Mouse (Mus musculus): ENCODE measurements around the gene Spata7.
"Not testable (repeated sequence)": the region's sequence is repeated elsewhere in the genome, so short reads cannot be mapped to it uniquely, and the experiment has no call there.

Spata7 gene

DNA sequence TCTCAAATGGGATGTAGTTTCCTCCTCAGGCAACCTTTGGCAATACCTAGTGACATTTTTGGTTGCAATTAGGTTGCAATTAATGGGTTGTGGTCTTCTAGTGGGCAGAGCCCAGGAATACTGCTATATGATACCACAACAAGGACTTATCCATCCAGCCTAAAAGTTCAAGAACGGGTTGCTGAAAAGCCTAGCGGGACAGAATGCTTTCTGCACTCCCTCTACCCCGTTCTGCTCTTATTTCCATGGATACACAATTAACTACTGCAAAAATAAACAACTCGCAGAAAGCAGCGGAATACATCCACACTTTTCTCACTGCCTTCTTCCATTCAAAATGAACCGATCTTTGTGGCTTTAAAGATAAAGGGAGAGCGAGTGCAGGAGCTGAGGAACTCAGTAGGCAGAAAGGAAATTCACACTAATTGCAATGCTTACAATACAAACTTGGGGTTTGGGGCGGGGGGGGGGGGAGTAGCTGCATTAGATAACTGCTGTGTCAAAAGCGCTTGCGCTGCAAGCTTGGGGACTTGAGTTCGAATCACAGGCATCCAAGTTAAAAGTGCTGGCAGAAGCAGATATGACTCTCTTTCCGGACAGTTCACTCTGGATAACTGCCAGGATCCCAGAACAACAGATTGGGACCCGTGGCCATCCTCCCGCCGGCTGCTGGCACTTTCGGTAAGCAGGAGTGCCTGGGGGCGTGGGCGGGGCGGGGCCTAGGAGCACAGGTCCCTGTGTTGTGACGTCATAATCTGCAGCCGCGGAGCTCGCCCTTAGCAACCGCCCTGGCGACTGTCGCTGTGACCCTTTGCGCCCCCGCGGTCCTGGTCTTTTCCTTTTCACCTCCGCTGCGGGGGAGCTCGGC lies at the start of gene Spata7:
TSS of gene Spata7 (plus strand) at position 766 of the 868 bp plus-strand sequence.
- DNase-seq, result peak; percentile 83

DNA sequence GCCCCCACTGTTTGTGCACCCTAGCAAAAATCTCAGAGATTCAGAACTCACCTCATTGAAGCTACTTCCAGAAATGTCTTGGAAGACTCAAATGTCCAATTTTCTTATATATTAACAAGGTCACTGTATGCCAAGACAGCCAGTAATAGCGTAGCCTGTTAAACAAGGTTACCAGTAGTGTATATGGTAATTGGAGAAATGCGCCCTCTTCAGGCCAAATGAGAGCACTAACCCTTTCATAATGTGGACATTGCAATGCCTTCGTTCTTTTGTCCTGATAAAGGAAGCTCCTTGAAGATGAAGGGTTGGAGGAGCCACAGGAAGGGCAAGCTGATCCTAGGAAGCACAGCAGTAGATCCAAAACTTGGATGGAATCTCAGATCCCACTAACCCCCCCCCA lies 42.7 kb upstream of the Spata7 start:
- no peak for DNase-seq

DNA sequence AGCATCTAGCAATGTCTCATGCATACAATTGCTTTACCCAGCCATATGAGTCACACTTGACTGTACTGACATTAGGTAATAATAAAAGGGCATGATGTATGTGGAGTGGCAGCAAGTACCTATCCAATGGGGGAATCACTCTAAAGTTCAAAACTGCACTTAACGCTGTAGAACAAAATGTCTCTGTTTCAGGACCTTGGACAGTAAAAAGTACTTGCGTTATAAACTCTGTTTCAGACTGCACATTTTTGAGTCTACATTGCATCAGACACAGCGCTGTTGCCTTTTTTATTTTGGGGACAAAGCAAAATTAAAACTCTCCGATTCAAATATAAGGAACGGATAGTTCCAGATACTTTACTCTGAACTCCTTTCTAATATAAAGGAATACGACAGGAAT lies 39.4 kb upstream of the Spata7 start:
- DNase-seq, result no peak

DNA sequence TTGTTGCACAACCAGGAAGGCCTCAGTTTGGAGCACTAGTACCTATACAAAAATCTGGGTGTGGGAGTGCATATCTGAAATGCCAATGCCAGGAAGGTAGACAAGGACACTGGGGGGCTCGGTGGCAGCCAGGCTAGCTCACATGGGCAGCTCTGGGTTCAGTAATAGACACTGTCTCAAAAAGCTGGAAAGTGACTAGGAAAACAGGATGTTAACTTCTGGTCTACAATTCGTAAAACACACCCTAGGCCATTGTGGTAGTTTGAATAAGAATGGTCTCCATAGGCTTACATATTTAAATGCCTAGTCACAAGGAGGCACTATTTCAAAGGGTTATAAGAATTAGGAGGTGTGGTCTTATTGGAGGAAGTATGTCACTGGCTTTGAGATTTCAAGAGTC lies 36.9 kb upstream of the Spata7 start:
- DNase-seq, result no peak

DNA sequence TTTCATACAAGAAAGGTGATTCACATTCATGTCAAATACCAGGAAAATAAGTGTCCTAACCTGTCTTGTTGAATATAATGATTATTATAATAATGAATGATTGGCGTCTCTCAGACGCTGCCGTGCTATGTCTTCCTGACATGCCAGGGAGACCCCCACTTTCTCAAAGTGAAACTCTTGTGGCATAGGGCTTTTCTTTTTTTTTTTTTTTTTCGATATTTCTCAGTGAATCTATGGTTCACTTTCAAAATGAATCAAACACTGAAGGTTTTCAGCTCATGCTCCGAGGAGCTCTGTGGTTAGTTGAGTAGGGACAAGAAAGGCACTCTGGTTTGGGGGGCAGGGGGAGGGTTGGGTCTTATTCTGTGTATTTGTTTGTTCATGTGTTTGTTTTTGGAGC lies 27.1 kb upstream of the Spata7 start:
- DNase-seq, result no peak

DNA sequence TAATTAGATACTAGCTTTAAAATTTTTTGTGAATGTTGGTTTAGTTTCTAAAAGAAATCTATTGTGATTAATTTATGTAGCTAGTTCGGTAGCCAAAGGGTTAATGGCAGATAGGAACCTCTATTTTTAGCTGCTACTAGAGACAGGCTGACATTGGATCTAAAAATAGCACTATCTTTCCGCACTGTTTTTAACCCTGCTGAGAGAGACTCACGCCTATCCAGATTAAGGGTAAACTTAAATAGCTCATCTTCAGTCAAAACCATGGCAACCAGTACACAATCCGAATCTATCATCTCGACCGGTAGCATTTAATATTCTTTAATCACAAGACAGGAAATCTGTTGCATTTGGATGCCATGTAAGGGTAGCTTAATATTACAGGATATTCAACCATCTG lies 25.8 kb upstream of the Spata7 start:
- no peak for DNase-seq

DNA sequence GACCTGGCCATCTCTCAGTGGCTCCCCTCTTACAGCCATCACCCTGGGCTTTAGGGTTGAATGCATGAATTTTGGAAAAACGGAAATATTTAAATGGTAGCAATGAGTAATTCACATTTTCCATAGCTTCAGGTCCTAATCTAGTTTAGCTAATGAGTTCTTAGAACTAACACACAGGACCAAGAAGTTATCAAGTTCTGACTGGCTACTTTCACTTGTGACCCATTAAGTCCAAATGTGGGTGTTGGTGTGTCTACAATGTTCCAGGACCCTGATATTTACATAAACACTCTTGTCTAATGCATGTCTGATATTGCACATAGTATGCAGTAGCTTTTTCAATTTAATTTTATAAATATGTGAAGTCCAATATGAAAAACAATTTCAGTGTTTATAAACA lies 22.7 kb upstream of the Spata7 start:
- no peak for DNase-seq

DNA sequence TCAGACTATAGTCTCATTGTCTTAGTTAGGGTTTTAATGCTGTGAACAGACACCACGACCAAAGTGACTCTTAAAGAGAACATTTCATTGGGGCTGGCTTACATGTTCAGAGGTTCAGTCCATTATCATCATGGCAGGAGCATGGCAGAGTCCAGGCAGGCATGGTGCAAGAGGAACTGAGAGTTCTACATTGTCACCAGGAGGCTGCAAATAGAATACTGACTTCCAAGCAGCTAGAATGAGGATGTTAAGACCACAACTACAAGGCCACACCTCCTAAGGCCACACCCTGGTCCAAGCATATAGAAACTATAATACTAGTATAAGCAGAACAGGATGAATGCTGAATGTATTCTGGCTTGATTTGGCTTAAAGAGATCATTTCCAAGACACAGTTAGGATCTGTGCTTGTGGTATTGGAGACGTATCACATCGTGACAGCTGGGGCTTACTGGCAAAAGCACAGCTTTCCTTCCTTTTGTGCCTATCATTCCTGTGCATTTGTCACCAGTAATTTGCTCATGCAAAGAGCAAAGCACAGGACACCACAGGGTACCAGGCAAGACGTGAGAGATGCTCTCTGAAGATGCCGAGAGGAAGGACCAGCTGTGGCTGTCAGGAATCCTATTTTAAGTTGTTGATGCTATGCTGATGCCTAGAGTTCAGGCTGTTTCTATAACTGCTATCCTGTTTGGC lies 21.2 kb upstream of the Spata7 start:
- no peak for DNase-seq

DNA sequence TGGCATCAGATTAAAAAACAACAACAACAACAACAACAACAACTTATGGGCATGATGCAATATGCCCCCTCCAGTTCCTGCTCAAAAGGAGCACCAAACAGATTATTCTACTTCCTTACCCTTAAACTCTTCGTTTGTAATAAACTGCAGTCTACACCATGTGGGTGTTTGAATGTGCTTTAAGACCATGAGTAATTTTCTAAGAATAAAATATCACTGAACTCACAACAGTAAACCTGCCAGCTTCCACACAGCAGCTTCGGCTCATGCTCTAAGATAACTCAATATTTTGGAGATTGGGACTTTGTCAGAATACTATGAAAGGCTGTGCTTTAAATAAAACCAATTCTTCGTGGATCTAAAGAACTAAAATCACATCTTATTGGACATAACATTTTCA lies 17.6 kb upstream of the Spata7 start:
- DNase-seq, result no peak

DNA sequence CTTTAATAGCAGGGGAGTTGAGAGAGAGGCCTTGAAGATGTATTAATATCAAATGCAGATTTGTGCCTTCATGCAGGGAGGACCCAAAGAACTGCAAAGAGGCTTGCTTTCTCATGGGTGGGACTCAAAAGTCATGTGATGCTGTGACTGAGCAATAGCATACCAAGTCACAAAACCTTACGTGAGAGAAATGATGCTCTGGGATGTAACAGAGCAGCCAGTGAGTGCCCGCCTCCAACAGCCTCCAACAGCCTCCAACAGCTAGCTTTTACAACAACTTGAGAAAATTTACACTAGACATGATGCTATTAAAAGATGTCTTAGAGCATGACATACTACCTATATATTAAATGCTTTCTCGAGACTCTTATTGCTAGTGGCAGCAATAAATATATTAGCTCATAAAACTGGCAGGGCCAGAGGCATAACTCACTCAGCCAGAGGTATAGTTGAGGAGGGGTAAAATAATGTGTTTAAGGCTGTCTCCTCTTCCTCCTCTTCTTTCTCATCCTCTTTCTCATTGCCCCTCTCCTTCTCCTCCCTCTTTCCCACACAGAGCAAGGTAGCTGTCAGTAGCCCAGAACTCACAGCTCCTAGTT lies 12.9 kb upstream of the Spata7 start:
- no peak for DNase-seq

DNA sequence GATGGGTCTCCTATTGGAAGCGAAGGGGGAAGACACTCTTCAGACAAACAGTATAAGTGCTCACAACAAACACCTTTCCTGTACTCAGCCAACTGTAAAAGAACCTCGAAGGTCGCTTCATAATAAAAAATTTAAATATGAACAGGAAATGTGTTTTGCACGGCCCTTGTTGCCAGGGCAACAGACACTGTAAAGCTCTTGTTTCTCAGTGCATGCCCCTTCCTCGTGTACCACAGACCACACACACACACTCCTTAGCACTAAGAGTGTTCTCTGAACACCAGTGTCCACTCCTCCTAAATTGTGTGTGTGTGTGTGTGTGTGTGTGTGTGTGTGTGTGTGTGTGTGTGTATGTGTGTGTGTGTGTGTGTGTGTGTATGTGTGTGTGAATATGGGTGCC lies 12.2 kb upstream of the Spata7 start:
- DNase-seq, result no peak

DNA sequence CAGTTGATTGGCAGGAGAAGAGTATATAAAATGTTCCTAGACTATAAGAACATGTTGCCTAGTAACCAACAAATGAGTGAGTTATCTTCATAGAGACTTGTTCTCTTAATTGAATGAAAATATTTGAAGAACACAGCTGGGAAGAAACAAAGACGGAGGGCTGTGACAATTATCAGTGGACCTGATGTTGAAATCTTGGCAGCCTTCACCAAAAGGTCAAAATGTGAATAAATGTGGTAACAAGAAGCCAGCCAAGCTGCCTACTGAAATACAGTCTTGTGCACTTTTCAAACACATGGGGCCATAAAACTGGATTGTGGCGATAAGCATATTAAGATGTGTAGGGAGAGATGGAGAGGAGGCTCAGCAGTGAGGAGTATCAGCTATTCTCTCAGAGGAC lies 8.5 kb upstream of the Spata7 start:
- no peak for DNase-seq

DNA sequence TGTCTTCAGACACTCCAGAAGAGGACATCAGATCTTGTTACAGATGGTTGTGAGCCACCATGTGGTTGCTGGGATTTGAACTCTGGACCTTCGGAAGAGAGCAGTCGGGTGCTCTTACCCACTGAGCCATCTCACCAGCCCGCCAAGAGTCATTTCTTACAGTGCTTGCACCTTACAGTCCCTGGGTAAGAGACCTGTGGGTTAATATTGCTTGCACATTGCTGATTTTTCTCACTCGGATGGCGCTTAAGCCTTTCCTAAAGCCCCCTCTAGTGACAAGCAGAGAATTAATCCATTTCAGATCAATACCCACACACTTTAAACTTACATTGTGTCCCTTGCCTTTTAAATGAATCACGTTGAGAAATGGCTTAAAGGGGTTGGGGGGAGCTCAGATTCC lies 7.0 kb upstream of the Spata7 start:
- DNase-seq, result peak; percentile 17

DNA sequence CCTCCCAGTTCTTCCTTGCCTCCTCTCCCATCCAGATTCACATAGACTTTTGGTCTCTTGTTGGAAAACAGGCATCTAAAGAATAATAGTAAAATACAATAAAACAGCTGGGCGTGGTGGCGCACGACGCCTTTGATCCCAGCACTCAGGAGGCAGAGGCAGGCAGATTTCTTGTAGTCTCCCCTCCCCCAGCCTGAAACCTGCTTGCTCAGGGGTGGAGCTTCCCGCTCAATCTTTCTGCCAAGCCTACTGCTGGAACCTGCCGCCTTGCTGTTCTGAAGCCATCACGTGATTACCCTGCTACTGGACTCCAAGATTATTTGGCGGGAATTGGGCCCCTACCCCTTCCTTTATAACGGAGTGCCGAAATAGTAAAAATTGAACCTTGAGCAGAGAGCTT lies 4.7 kb upstream of the Spata7 start:
- not testable (repeated sequence) for DNase-seq

DNA sequence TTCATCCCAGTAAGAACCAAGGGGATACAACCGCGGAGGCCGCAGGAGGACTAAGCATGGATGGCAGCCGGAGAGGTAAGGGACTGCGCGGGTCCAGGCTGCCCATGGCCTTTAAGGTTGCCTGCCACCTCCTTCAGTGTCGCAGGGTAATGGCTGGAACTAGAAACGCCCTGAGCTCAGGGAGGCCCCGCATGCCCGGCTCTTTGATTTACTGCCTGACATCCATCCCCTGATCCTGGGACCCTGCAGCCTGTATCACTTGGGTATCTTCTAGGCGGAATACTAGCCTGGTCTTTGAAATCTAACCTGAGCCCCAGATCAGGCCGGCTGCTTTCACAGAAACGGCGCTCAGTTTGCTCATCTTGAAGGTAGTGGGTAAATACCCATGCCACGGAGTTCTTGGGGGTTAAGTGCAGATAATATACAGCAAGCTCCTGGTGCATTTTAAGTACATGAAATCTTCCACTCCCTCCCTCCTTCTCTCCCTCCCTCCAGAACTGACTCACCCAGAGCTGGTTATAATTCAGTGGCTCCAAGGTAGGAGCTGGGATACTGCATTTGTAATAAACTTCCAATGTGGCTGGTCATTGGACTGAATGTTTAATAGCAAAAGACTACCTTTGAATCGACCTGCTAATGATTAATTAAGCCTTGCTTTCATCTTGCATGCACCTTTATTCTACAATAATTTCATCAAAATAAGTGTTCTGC lies 458 bp downstream of the Spata7 start:
- DNase-seq, result no peak

DNA sequence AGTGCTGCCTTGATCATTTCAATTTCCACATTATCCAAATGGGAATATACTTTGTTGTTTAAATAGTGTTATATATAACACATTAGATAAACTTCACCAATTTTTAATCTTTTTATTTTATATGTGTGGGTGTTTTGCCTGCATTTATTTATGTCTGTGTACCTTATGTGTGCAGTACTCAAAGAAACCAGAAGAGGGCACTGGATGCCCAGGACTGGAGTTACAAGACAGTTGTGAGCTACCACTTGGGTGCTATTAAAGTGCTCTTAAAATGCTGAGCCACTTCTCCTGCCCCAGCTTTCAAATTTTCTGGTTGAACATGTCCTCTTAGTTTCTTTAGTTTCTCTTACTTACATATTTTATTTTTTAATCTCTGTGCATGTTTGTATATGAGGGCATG lies 16.9 kb downstream of the Spata7 start:
- no peak for DNase-seq

DNA sequence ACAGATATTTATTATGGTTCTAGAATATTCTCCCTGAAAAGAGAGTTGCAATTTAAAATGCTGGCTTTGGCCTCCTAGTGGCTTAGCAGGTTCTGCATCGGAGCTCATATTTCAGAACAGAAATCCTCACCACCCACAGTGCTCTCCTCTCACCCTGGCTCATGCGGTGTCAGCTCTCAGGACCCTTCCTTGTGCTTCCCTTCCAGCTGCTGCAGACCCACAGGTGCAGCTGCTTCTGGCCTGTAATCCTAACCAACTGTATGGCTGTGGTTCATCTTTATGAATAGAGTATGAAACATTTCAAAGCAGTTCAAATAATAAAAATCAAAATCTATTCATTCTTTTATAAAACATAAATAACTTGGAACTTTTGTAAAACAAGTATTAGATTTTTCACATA lies 28.9 kb downstream of the Spata7 start:
- no peak for DNase-seq

DNA sequence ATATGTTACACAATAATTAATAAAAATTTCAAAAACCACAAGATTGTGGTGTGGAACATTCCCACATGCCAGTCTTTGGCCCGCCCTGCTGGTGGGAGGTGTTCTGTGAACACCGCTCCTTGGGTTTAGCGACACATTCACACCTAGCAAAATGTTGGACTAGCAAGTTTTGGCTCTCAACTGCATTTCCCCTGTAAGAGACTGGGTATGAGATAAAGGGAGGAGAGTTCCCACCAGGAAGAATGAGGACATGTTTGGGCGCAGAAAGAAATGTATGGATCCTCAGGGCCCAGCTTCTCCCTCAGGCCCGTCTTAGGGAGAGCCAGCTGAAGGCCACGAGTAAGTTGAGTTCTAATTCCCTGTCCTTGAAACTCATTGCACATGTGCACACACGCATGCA lies 34.7 kb downstream of the Spata7 start:
- no peak for DNase-seq

DNA sequence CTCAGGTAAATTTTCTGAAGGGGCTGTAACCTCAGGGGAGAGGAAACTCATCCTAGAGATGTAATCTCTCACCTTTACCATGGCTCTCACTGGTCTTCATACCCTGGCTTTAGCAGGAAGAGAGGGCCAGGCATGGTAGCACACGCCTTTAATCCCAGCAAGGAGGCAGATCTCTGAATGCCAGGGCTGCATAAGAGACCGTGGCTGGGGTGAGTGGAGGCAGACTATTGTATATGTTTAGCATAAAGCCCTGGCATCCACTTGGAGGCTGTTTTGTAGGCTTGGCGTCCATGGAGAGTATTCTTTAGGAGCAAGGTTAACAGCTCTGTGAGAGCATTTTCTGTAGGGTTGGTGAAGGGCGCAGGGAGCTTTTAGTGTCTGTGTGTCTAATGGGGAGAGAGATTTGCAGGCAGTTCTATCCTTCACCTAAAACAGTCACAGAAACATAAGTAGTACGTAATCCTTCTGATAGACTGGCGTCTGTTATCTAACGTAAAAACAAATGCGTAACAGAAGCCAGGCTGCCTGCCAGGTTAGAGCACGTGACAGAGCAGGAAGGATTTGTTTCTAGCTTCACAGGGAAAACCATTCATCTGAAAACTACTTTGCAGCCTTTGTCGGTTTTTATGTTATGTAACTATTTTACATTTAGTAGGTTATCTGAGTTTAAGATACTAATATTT lies 40.3 kb downstream of the Spata7 start:
- peak; percentile 44 for DNase-seq

DNA sequence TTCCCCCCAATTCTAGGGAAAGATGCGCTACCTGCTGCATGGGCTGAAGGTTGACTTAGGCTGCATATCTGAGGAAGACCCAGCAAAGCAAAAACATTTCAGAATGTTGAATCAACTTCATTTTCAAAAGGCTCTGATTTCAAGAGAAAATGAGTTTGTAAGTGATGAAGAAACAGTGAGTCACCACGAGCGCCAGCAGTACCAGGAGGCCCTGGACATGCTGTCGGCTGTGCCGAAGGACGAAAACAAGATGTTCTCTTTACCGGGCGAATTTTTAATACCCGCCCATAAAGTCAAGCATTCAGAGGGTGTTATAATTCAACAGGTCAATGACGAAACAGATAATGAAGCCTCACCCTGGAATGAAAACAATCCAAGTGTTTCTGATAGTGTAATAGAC lies 41.1 kb downstream of the Spata7 start:
- no peak for DNase-seq

DNA sequence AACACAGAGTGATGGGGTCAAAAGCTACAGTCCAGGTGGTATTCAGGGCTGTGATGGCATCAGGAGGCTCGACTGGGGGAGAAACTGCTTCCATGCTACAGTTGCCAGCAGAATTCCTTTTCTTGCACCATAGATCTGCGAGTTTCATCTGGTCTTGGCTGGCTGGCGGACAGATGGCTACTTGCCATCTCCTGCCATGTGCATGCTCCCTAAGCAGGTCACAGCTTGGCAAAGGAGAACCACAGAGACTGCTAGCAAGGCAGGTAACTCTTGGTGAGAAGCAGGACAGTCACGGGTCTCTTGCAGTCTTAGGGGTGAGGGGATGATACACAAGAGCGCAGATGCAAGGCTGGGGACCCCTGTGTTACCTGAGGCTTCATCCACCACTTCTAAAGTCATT lies 41.9 kb downstream of the Spata7 start:
- DNase-seq, result peak; percentile 84

DNA sequence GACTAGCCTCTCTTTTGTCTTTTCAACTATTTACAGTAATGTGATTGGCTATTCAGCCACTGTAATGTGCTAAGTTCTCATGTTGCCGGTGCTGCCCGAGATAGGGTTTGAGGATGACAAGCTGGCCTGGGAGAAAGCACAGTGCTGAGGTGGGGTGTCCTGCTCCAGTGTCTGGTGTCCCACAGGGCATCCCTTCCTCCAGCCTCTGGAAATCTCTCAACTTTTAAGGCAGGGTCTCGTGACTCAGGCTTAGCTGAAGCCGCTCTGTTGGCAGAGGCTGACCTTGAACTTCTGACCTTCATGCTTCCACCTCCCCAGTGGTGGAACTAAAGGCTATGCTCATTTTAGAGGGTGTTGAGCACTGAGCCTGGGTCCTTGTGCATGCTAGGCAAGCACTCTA lies 42.5 kb downstream of the Spata7 start:
- no peak for DNase-seq

DNA sequence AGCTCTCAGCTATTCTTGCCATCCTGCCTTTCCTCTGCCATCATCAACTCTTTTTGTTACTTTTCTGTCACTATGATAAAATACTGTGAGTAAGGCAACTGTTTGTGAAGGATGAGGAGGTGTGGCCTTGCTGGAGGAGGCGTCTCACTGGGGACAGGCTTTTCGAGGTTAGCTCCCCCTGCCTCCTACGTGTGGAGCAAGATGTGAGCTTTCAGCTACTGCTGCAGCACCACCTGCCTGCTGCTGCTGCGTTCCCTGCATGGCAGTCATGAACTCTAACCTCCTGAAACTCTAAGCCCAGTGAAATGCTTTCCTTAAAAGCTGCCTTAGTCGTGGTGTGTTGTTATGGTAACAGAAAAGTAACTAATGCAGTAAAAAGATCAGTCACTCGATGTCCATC lies 45.9 kb downstream of the Spata7 start:
- no peak for DNase-seq

Measured in cerebellum, adult 8-10 months (tissue).